Mouse (Mus musculus) left cerebral cortex, postnatal 25 days (tissue): Measurements from ENCODE around the gene Nat8f2. TPM values are rescaled to one million over a fixed set of nuclear protein-coding genes. Genes with fewer than 3 reads are reported as not detected.

ENCODE experiments used
- DNase-seq, 2 experiments: peaks; one replicate each; pipeline ENCODE4 v3.0.0; 2022; ENCODE audit warnings: low spot score in 2 of 2, mixed read lengths in 1 of 2
- intact Hi-C: fragments of 180-260 bp; cut with DNase I; formaldehyde crosslinking; loops from one replicate; pipeline ENCODE4 v1.15.1; 2025
- total RNA-seq, 2 experiments: library from RNA; stranded (reverse); gene quantifications; 2 replicates each; pipeline ENCODE4 v1.2.3; 2021

The Nat8f2 gene
- total RNA-seq, 2 experiments from 2014 or later: 1.0 to 2.1 TPM

DNA sequence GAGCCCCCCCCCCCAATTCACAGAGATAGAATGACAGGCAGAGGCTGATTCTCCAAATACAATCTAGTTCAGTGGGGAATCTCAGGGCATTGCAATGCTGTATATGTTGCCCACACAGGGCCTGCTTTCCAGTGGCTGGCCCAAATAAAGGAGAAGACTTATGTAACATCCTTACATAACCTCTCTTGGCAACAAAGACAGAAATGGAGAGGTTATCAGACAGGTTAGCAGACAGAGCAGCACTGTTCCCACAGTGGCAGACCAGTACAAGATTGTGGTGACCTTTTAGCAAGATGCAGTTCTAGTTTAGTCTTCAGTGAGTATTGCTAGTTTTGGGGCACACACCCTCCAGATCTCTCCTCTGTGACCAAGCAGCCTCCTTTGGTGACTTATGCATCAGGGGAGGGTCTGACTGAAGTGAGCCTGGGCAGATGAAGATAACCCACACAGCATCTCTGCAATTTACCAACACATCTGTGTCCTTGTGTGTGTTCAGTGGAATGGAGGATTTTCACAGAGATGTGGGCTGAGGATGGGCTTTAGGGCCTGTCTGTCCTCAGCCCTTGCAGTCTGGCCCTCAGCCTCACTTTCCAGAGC lies 34.4 kb downstream of the Nat8f2 start:
- intact Hi-C loops: loop anchor here (5.0 kb wide), 1 partner anchor 178 kb away; no protein-coding TSS in a partner anchor
- peak in 1 of 2 experiments; percentile 37 for DNase-seq

DNA sequence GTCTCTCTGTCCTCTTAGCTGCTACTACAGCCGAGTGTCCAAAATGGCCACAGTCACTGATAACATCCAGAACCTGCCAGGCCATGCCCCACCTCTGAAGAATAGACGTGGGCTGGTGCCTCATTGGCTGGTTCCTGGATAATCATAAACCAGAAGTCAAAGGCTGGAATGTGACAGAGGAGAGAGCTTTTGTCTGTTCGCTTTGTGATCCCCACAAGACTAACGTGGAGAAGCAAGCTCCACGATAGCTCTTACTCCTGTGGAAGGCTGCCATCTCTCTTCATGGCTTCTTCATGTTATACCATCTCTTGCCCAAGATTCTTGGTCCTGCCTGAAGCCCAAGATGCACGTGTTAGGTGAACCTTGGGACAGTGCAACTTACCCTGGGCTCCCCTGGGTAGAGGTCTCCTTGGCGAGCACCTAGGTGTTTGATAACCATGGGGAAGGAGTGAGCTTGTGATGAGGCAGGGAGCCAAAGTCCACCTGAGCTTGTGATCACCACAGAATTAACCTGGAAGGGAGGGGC lies 37.1 kb downstream of the Nat8f2 start, which contains the start of gene Nat8:
TSS of gene Nat8 (minus strand) at position 287 of the 526 bp plus-strand sequence.
- DNase-seq: no peak
- intact Hi-C loops: loop anchor here (5.0 kb wide), 1 partner anchor 180 kb away; no protein-coding TSS in a partner anchor

DNA sequence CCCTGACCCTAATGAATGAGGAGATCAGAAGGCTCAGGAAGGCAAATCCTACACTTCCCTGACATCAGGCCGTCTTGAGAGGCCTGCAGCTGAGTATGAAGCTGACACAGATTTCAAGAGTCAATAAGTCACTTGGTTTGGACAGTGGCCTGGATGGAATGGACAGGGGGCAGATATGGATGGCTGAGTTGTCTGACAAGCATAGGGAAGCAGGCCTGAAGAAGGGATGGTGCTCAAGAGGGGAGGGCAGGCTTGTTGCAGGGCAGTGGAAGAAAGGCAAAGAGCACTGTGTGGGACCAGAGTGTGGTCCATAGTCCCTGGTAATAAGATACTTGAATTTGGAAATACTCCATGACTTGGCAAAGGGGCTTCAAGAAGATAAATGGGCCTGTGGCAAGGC lies 39.5 kb downstream of the Nat8f2 start:
- intact Hi-C loops: no loop called here
- DNase-seq: no peak

DNA sequence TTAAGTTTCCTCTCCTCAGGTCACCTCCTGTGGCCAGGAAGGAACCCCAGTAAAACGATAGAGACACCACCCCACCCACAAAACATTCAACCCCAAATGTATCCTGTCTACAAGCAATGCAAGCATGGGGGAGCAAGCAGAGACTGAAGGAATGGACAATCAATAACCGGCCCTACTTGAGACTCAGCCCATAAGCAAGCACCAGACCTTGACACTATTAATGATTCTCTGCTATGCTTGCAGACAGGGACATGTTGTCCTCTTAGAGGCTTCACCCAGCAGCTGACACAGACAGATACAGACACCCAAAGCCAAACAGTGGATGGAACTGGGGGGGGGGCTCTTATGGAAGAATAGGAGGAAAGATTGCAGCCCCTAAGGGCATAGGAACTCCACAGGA lies 43.1 kb downstream of the Nat8f2 start:
- DNase-seq: no peak
- intact Hi-C loops: no loop called here

DNA sequence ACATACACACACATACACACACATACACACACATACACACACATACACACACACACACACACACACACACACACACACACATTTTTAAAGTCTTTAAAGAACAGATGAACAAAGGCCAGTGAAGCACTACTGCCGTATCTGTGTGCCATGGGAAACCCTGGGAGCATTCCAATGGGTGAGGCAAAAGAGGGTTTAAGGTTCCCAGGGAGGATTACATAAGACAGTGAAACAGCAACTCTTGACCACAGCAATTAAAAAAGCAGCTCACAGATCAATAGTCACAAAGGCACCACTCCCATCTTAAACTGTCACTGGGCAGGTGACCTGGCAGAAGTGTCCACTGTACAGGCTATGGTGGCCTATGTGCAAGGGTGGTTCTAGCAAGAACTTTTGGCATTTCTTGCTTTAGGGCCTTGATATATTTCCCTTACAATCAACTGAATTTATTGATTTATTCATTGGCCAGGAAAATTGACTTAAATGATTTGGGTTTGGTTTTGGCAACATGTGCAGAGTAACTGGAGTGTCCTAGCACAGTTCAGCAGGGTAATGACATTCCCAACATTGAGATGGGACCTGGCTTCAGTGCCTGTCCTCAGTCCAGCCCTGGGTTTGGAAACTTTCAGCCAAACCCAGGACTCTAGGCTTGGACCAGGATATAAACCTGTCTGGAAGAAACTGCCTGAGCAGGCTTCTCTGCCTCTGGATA lies 45.4 kb downstream of the Nat8f2 start:
- no peak for DNase-seq
- intact Hi-C loops: no loop called here

DNA sequence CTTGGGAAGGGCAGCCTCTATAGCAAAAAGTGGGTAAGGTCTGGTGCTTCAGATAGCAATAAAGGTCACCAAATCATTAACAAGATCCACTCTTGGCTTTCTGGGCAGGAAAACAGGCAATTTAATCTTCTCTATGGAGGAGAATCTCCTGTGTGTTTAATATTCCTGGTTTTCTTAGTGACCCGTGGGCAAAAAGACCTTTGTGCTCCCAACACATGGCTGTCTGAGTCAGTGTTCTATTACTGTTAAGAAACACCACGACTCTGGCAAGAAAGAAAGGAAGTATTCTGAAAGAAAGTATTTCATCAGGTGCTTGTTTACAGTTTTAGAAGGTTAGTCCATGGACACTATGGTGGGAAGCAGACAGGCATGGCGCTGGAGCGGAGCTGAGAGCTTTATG lies 46.7 kb downstream of the Nat8f2 start:
- no peak for DNase-seq
- intact Hi-C loops: no loop called here

DNA sequence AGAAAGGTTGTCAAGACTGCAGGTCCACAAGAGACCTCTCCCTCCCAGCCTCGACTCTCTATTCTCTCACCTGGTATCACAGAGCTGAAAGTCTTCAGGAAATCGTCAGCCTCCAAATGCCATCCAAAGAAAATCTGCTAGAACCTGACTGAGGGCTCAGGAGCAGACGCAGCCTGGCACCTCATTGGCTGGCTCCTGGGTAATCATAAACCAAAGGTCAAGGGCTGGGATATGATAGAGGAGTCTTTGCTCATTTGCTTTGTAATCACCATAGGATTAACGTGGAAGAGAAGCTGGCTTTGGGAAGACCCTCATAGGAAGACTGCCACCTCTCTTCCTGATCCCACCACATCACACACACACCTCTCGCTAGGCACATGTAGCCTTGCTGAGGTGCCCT lies 48.1 kb downstream of the Nat8f2 start, which contains the start of the genes Nat8f6 and Nat8f5:
TSS of gene Nat8f6 (minus strand) at position 118 of the 400 bp plus-strand sequence.
TSS of gene Nat8f5 (minus strand) at position 136 of the 400 bp plus-strand sequence.
- intact Hi-C loops: no loop called here
- no peak for DNase-seq

DNA sequence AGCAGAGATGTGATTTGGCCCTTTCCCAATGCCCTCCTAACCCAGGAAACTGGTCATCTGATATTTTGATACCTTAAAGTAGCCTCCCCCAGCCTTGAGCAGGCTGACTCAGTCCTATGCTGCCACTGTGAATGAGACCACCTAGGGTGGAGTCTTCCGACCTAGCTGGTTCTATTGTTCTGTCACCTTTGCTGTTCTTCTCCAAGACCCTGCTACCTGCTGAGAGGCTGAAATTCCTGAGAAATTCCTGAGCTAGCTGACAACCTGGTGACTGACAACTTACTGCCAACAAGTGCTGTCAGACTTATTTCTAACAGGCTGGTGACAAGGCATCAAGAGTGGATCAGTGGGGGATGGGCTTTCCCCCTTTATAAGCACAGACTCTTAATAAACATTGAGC lies 50.6 kb downstream of the Nat8f2 start:
- intact Hi-C loops: no loop called here
- no peak for DNase-seq

Other genes starting within 250 kb of the Nat8f2 start
- 1 to 10 TPM; 1.8 to 3.6 TPM for gene Nat8f7, start 156.0 kb downstream of the Nat8f2 start, total RNA-seq
- 1 to 10 TPM; 3.6 to 3.8 TPM for gene Nat8f3, start 103.4 kb downstream of the Nat8f2 start, total RNA-seq
- gene Nat8f6, start 48.2 kb downstream of the Nat8f2 start, total RNA-seq: 1 to 10 TPM; 2.1 to 2.6 TPM
- gene Nat8f5, start 48.2 kb downstream of the Nat8f2 start, total RNA-seq: 1 to 10 TPM; 5.8 to 6.2 TPM
- gene Nat8, start 37.1 kb downstream of the Nat8f2 start, total RNA-seq: 1 to 10 TPM; 2.6 to 3.5 TPM
- gene Nat8f4, start 35.7 kb upstream of the Nat8f2 start, total RNA-seq: 1 to 10 TPM; 6.5 TPM
- 10 to 100 TPM; 47.6 to 53.0 TPM for gene Tprkb, start 42.7 kb upstream of the Nat8f2 start, total RNA-seq
- 10 to 100 TPM; 30.5 to 30.7 TPM for gene Nat8f1, start 46.5 kb upstream of the Nat8f2 start, total RNA-seq
- gene Dusp11, start 92.5 kb upstream of the Nat8f2 start, total RNA-seq: 10 to 100 TPM; 69.9 to 89.7 TPM
- not detected for gene Figla, start 147.0 kb upstream of the Nat8f2 start, total RNA-seq
- 100 to 1,000 TPM; 232 to 242 TPM for gene Add2, start 159.5 kb upstream of the Nat8f2 start, total RNA-seq